Mouse (Mus musculus) thymus, adult 18-20 months (tissue): Measurements from ENCODE around the gene Olfr49.
A peak's percentile ranks its signal among the peaks of the same experiment; 100 is the strongest.

Experiments
- DNase-seq, 2 experiments: peaks; one replicate each; pipeline ENCODE4 v3.0.0; 2022; ENCODE audit warnings: mixed read lengths in 2 of 2

The Olfr49 gene

DNA sequence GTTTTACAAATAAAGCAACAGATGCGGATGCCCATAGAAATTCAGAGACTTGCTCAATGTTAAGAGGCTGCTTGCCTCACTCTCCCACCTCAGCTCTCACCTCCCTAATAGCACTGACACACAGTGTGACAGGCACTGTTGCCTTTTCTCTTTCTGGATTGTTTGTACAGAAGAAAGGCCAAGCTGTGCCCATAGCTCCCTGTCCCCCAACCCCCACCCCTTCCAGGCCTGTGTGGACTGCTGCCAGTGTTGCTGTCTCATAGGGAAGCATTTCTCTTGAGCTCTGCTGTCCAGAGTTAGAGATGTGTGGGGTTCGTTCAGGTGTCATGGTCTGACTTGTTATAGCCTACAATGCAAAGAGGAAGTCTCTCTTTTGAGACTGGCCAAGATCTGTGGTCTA is 24.5 kb downstream of the Olfr49 start:
- no peak for DNase-seq

DNA sequence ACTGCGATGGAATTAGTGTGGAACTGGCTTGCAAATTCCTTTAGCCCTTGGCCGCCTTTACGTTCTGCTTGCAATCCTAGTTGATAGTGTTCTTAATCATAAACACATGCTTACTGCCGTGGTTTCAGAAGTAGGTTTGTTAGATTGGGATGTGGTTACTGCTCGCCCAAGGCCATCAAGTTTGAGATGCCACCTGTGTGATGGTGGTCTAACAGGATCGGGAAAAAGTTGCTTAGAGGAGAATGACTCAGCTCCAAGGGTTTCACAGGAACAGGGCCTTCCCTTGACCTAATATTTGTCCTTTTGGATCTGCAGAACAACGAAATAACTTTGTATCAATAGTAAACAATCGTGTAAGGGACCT is 25.0 kb downstream of the Olfr49 start:
- no peak for DNase-seq

DNA sequence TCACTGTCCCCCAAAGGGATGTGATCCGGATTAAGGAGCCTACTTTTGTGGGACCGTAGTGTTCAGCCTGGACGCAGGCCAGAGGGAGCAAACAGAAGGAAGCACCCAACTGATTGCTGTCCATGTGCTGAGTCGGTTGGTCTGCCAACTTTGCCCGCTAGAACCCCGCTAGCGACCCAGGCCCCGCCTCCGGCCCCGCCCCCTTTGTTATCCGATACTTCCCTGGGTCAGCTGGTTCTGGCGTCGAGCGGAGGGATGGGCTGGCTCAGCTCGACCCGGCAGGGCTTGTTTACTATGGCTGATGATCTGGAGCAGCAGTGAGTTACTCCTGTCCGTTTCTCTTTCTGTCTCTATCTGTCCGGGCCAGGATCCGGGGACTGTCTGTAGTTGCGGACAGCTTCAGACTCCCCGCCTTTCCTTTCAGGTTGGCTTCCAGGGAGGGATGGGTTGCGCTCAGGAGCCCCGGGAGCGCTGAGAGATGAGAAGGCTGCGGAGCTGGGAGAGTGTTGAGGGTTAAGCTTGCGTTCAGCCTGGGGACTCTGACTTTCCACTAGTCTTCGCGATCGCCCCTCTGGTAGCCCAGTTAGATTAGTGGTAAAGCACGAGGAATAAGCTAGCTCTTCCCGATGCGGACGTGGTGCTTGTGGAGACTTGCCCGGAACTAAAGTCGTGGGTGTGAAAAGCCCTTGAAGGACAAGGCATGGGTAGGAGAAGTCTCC is 25.6 kb downstream of the Olfr49 start:
- peak; percentile 63 to 74 for DNase-seq

DNA sequence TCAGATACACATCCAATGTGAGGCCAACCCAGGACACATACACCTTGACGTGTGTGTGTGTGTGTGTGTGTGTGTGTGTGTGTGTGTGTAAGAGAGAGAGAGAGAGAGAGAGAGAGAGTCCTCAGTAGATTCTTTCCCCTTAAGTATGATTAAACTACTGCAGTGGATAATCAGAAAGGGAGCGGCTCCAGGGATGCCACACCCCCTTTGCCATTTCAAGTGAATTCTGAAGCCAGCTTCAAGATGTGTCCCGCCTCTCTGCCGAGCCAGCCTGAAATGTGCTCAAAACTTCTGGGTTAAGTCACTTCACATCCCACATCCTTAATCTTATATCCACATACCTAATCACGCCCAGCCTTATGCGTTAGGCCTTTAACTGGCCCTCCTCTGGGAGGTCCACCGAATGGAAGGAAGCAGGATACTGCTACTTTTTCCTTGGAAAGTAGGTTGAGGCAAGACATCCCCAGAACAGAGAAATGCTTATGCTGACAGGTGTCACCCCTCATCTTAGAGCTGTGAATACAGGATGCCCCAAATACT is 26.5 kb downstream of the Olfr49 start:
- no peak for DNase-seq

DNA sequence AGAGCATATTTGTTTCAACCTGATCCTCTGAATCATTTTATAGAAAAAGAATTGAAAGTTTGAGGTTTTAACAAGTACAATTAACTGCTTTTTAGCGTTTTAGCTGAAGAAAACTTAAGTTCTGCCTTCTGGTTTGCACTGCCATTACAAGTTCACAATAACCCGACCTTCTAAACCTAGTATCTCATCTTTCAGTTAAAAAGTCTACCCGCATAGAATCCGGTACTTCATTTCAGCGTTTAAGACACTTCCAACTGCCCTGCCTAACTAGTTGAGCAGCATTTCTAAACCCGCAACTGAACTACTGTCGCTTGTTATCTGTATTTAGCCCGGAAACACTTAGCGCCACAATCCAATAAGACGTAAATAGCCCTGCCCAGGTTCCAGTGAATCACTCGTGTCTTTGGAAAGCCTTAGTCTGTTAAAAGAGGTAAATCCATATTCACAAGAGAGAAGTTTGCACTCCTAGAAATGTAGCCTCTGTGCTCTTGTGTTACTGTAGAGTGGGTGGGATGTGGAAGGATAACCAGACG is 30.0 kb downstream of the Olfr49 start:
- DNase-seq = no peak

DNA sequence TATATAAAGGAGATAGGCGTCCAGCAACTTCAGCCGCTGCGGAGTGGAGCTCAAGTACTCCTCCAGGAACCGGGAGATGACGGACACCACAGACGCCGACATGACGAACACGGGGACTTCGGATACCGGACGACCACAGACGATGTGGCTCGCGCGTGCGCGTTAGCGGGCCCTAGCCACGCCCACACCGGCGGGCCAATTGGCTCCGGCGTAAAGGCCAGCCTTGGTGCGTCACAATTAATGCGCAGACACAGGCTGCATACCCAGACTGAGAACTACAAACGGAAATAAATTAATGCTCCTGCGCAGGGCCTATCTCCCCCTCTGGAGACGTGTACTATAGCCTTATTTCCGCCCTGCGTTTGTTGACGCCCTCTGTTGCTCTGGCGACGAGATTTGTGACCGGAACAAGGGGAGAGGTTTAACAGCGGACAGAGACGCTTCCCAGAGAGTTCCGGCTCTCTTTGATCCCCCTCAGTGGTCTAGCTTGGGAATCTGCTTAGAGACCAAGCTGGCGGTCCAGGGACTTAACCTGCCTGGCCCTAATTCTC is 30.9 kb downstream of the Olfr49 start, which contains the start of the genes Dad1 and Abhd4:
Gene Dad1, minus strand, starts transcription at position 364 of the 551 bp plus-strand sequence.
Gene Abhd4, plus strand, starts transcription at position 448 of the 551 bp plus-strand sequence.
- peak; percentile 92 to 95 for DNase-seq

DNA sequence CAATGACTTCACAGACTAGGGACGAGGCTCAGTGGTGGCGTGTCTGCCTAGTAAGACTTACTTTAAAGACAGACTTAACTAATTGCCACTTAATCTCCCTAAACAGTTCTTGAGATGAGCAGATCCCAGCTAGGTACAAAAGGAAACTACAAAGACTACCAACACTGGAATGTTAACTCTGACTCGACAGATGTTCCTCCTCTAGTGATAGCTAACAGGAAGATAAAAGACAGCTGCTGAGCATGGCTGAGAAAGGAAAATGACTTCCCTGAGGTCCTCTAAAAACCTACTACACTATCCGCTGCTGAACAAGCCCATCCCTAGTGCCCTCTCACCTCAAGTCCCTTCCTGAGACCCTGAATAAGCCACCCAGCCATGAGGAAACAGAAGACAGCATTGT is 34.6 kb downstream of the Olfr49 start:
- DNase-seq = no peak

DNA sequence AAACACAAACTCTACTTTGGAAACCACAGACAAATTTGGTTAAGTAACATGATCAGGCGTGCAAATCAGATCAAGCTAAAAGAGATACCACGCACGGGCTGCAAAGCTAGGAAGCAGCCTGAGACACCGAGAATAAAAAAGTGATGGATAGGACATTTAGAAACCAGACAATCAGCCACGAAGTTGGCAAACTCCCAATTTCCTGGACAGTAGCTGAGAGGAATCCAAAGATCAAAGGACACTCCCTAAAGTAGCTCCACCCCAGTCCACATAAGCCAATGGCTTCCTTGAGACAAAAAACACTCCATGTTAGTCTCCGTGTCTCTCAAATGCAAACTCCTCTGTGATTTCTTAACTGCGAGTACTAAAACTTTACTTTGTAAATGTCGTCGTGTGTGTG is 35.4 kb downstream of the Olfr49 start:
- DNase-seq = no peak

DNA sequence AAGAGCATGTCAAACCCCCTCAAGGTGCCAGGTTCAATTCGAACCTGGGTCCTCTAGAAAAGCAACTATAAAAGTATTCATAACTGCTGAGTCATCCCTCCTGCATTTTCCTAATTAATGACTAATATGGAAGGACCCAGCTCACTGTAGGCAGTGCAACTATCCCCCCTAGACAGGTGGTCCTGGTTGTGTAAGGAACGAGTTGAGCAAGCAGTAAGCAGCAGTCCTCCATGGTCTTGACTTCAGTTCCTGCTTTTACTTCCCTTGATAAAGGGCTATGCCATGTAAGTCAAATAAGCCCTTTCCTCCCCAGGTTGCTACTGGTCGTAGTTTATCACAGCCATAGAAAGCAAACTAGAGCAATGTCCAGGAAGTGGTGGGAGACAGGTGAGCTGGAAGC is 38.5 kb downstream of the Olfr49 start:
- no peak for DNase-seq

DNA sequence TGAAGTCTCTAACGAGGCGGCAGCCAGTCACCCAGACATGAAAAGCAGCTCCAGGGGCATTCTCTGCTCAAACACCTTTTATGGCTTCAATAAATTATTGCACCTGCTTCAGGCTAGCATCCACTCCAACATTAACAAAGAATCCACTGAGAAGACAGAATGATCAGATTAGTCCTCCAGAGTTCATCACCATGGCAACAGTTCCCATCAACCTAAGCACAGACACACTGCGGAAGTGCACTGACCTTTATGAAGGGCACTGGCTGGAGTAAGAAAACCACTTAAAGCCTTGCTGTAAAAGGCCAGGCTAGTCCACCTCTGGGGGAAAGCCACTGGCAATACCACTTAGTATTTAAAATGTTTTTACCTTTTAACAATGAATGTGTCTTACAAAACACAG is 40.6 kb downstream of the Olfr49 start:
- DNase-seq = no peak

DNA sequence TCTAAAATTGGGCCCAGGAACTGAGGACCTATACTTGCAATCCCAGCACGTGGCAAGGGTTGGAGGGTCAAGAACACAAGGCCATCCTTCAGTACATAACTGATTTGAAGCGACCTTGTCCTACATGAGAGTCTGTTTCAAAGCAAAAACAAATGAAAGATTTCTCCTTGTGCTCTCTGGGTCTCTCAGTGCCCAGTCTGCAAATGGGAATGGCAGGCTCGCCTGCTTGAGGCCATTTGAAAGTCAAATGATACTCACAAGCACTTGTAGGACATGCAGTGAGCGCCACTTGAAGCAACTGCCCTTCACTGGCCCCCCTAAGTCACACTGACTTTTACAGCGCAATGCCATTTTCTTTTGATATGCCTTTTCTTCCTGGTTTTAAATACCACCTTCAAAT is 44.2 kb downstream of the Olfr49 start:
- no peak for DNase-seq

DNA sequence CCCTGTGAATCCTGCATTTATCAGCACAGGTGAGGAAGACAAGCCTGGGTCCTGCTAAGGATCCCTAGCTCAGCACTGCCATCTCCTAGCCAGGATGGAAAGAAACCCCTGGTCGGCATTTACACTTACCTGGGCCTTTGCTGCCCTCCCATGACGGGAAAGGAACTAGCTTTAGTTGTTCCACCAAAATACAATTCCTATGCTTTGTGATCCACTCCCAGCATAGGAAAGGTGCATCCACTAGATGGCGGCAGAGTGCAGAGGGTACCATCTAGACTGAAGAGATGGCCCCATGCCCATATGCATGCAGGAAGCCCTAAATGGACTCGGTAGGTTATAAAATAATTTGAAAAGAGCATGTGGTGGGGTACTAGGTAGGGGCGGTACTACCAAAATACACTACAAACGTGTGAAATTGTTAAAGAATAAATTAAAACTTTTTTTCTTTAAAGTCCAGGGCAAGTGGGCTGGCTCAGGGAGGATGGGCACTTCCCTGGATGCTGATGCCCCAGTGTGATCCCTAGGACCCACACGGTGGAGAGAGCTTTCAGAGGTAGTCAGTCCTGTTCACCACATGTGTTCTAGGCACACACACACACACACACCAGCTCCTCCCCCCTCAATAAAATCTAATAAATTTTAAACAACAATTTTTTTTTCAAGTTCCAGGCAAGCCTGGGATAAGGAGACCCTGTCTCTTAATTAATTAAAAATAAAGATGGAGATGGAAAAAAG is 45.6 kb downstream of the Olfr49 start:
- peak; percentile 82 to 91 for DNase-seq

DNA sequence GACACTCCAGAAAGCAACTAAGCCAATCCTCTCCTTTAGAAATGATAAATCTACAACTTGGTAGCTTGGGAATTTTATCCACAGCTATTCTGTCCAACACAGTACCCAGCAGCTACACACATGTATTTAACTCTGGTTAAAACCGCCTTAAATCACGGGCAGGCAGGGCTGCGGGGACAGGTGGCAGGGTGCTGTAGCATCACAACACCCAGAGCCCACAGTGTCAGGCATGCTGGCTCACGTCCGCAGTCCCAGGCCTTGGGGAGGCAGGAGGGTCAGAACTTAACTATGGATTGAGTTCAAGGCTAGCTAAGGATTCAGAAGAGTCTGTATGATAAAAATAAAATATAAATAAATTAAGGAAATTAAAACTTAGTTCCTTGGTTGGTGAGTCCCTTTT is 47.9 kb downstream of the Olfr49 start:
- no peak for DNase-seq

DNA sequence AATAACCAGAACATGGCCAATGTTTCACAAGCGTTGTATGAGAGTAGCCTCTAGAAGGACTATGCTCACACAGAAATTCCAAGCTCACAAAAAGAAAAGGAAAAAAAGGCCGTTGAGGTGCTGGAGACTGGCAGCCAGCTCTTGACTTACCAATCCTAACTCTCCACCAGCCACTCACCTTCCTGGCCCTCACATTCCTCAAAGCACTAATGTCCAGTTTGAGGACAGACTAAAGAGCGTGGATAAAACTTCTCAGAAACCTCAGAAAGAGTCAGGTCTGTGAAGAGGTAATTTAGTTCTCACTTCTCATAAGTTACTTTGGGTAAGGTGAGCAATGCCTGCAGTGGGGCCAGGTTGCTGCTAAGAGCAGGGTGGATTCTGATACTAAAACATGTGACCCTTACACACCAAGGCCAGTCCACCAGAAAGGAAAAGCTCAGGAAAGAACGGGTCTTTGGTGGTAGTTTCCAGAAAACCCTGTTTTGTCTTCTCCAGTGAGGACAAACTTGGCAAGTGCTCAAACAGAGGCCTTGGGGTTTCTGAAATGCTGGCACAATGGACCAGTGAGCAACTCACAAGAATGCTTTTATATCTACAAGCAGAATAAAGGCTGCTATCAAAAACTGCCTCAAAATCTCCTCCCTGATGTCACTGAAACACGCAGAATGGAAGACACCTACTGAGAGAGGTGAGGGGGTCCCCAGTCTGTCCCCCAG is 48.8 kb downstream of the Olfr49 start:
- no peak for DNase-seq

DNA sequence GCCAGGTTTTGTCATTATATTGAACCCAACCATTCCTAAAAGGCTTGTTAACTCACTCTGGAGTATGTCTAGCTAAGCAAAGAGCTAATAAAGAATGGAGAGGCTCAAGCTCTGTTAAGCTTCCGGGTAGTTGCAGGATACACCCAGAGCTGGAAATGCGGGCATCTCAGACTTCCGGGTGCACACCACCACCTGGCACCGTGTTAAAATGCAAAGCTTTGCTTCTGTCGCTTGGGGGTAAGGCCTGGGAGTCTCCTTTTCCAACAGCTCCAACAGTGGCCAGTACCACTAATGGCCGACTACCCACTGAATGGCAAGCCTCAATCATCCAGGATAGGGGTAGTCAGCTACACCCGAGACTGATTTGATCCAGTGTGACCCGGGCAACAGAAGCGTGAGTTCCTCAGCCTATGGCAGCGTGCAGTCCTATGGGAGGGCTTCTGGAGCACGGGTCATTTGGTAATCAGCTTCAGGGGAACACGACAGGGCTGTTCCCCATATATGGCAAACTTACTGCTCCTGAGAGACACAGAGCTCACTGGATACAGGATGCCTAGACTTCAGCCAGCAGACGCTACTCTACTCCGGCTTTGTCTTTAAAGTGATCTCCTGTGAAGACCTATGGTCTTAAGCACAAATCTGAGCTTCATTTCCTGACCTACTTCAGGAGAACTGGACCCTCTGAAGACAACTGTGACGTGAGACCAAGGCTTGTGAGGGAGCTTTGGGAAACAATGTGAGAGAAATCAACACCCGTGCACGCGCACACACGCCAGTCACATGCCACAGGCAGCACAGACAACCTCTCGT is 50.3 kb downstream of the Olfr49 start:
- DNase-seq = no peak

DNA sequence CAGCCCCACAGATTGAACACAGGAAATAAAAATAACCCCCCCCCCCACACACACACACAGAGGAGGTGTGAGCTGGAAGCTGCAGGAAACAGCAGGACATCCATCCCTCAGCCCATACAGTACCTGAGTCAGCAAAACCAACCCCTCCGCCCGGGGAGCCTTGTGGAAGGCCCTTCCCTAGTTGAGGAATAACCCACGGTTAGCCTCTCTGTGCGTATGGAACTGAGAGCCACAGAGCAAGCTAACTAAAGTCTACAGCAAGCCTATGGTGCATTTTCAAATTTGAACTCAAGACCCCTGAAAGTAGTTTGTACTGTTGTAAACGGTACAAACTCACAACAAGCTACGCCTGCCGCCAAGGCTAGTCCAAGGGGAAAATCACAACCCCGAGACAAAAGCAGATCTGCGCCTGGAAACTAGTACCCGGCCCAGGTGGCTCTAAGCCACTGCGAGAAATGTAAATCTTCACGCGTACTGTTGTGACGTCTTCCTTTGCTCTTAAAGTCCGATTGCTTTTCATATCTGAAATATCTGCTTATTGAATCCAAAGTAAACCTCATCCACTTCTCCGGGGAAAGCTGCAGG is 51.1 kb downstream of the Olfr49 start:
- no peak for DNase-seq

DNA sequence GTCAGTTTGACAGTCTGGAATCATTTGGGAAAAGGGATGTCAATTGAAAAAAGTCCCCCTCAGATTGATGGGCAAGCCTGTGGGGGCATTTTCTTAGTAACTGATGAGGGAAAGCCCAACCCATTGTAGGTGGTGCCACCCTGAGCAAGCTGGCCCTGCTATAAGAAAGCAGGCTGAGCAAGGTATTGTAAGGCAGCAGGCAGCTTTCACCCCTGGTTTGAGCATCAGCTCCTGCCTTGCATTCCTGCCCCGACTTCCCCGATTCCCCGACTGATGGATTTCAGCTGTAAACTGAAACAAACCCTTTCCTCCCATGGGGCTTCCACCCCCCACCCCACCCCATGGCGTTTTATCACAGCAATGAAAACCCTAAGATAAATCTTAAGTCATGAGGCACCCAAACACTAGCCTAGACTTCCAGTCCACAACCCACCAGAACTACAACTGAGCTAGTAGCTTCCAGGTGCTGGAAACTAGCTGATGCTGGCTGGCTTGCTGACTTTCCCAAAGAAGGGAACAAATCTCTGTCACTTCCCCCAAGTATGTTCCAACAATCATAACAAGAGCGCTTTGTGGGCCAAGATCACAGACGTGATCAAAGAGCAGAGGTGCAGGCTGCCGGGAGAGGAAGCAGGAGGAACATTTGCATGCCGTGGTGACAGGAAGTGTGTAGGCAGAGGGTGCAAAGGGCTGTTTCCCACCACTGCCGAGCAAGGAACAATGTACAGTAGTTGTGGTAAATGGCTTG is 51.8 kb downstream of the Olfr49 start:
- peak; percentile 83 to 94 for DNase-seq

DNA sequence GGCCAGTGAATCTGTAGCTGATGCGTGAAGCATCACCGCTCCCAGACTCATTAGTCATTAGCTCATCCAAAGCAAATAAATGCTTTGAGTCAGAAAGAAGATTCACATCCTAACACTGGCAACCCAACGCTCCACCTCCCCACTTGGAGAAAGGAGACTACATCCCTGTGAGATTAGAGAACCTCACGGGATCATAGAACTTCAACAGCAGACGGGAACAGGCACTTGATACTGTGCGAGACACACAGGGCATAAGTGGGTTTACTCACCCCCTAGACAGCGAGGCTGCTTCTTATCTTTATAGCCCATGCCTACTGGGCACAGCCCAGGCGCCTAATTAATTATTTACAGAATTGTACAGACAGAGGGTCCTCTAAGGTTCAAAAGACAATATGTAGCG is 52.6 kb downstream of the Olfr49 start:
- DNase-seq = no peak

DNA sequence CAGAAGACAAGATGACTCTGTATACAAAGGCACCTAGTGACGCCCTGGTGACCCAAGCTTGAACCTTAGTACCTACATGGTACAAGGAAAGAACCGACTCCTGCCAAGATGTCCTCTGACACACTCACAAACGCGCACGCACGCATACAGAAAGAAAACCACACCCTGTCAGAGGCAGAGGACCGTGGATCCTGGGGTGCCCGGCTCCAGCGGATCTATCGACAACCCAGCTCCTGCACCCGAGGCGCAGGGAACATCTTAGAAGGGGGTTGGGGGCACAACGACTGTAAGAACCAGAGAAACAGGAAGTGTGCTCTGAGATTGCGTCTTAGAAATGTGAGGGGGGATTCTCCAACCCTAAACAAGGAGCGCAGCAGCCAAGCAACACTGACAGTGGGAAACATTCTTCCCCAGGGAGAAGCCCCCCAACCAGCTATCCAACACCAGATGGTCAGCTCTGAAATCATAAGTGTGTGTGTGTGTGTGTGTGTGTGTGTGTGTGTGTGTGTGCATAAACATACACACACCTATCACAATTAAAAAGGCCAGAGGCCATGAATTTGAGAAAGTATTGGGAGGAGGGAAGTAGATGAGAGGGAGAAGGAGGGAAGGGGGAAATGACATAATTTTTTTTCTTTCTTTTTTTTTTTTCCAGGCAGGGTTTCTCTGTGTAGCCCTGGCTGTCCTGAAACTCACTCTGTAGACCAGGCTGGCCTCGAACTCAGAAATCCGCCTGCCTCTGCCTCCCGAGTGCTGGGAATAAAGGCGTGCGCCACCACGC is 53.4 kb downstream of the Olfr49 start:
- DNase-seq = no peak

DNA sequence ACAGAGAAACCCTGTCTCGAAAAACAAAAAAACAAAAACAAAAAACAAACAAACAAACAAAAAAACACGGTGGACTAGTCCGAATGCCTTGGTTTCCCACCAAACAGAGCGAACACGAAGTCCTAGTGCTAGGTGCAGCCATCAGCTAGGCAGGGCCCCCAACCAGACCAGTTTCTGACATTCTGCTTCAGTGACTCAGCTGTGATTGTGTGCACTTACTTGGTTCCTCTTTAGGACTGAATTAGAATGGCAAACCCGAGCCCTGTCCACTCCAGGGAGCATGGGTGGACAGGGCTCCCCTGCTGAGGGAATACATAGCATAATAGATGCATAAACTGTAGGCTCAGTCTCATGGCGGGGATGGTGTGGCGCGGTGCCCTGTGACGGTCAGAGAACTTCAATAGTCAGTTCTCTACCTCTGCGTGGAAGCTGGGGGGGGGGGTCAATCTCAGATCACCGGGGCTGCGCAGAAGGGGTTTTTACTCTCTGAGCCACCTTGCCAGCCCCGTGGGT is 54.0 kb downstream of the Olfr49 start:
- no peak for DNase-seq
